Mouse (Mus musculus): Measurements from ENCODE around the gene Adad1. TPM values are rescaled to one million over a fixed set of nuclear protein-coding genes. Genes with fewer than 3 reads are reported as not detected.

Gene Adad1
- polyA plus RNA-seq, 2 experiments = 0.07 TPM; not detected in 1

DNA sequence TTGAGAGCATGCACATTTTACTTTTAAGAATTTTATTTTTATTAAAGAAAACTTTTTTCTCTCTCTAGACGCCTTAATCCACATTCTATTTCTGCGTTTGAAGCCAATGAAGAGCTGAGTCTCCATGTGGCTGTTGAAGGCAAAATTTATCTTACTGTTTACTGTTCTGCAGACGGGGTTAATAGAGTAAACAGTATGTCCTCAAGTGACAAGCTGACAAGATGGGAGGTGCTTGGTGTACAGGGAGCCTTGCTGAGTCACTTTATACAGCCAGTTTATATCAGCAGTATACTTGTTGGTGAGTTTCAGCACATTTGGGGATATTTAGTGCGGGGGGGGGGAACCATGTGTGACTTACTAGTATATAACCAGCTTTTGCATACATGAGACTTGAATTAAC lies 21.5 kb downstream of the Adad1 start:
- Histone ChIP-seq H3K27me3 (ENCODE audit: control insufficient read depth, insufficient read depth, low read length) (no peaks in the 10 kb centered on the region), H3K9ac (replicated peaks) (no peak overlapping the region), H3K9me3 (ENCODE audit: control insufficient read depth, low read length) (no peaks in the 10 kb centered on the region), H3K4me3 (ENCODE audit: insufficient read depth in 1 of 2, low read depth in 2 of 2, low read length in 2 of 2) (no peak overlapping the region), H3K4me2 (ENCODE audit: low read depth) (no peak overlapping the region), H3K27ac (no peak overlapping the region), H3K4me1 (replicated peaks; ENCODE audit: control insufficient read depth in 2 of 2, insufficient read depth in 2 of 2, low read length in 1 of 2) (no peaks in the 10 kb centered on the region), H3K36me3 (replicated peaks; ENCODE audit: control insufficient read depth, insufficient read depth, low read depth) (no peaks in the 10 kb centered on the region)
- 48% methylated on average over 4 of the region's 4 CpGs for WGBS (ENCODE audit: insufficient replicate concordance)
- ATAC-seq (ENCODE audit: insufficient read depth) = no peak
- TF ChIP-seq EP300 (IDR thresholded peaks at IDR 0.05; ENCODE audit: low read depth) (no peak), CTCF (IDR thresholded peaks at IDR 0.05; ENCODE audit: low read depth) (no peak)
- no peak for DNase-seq (ENCODE audit: low read depth in 3 of 3, low spot score in 3 of 3)

DNA sequence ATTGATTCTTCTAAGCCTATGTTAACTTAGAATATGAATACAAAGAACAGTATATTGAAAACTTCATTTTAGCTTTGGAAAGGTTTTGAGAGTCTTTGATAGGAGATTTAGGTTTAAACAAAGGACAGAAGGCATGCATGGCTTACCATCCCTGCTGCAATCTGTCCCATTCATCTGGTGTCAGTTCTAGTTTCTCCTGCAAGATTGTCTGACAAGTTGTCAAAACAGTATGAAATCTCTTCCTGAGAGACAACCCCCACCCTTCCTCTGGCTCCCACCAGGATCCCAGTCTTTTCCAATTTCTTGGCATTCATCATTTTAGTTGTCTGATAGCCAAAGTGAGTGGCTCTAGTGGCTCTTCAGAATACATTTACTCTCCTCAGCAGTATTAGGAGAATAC lies 27.4 kb downstream of the Adad1 start:
- H3K4me3 ChIP-seq (ENCODE audit: insufficient read depth in 1 of 2, low read depth in 2 of 2, low read length in 2 of 2) = no peak overlapping the region
- no peak overlapping the region for H3K4me2 ChIP-seq (ENCODE audit: low read depth)
- H3K36me3 ChIP-seq (replicated peaks; ENCODE audit: control insufficient read depth, insufficient read depth, low read depth) = no peaks in the 10 kb centered on the region
- no peak for TF ChIP-seq CTCF (IDR thresholded peaks at IDR 0.05; ENCODE audit: low read depth)
- no peak for TF ChIP-seq EP300 (IDR thresholded peaks at IDR 0.05; ENCODE audit: low read depth)
- no peak overlapping the region for H3K9ac ChIP-seq (replicated peaks)
- no peaks in the 10 kb centered on the region for H3K9me3 ChIP-seq (ENCODE audit: control insufficient read depth, low read length)
- no peaks in the 10 kb centered on the region for H3K27me3 ChIP-seq (ENCODE audit: control insufficient read depth, insufficient read depth, low read length)
- H3K27ac ChIP-seq = no peak overlapping the region
- DNase-seq (ENCODE audit: low read depth in 3 of 3, low spot score in 3 of 3) (no peak), ATAC-seq (ENCODE audit: insufficient read depth) (no peak)
- H3K4me1 ChIP-seq (replicated peaks; ENCODE audit: control insufficient read depth in 2 of 2, insufficient read depth in 2 of 2, low read length in 1 of 2) = no peaks in the 10 kb centered on the region

DNA sequence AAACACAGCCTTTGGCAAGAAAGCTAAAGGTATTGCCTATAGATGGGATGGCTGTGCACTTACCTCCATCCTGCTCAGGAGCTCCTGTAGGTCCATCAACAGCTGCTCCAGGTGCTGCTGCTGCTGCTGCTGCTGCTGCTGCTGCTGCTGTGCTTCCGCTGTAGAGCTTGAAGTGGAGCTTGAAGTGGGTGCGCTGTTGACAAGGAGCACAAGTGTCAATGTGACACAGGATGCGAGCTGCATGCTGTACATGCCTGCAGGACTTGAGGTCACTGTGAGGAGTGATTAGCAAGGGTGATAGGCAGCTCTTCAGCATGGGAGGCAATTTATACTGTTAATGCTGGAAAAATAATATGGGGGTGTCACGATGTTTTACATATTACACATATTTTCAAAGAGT lies 62.3 kb downstream of the Adad1 start, which contains the start of gene Il2:
Il2 (minus strand) TSS at position 305 of the 400 bp plus-strand sequence.
- TF ChIP-seq CTCF (IDR thresholded peaks at IDR 0.05; ENCODE audit: low read depth) (no peak), EP300 (IDR thresholded peaks at IDR 0.05; ENCODE audit: low read depth) (no peak)
- DNase-seq (ENCODE audit: low read depth in 3 of 3, low spot score in 3 of 3) (no peak), ATAC-seq (ENCODE audit: insufficient read depth) (no peak)
- no peak within 1 kb of the TSS for H3K27ac ChIP-seq
- H3K4me3 ChIP-seq (ENCODE audit: insufficient read depth in 1 of 2, low read depth in 2 of 2, low read length in 2 of 2) = no peak within 1 kb of the TSS
- H3K4me2 ChIP-seq (ENCODE audit: low read depth) = no peak within 1 kb of the TSS
- no peaks in the 10 kb centered on the region for H3K27me3 ChIP-seq (ENCODE audit: control insufficient read depth, insufficient read depth, low read length)
- 53% methylated on average over 4 of the region's 4 CpGs for WGBS (ENCODE audit: insufficient replicate concordance)
- no peak within 1 kb of the TSS for H3K9ac ChIP-seq (replicated peaks)
- no peaks in the 10 kb centered on the region for H3K4me1 ChIP-seq (replicated peaks; ENCODE audit: control insufficient read depth in 2 of 2, insufficient read depth in 2 of 2, low read length in 1 of 2)
- no peaks in the 10 kb centered on the region for H3K9me3 ChIP-seq (ENCODE audit: control insufficient read depth, low read length)
- no peaks in the 10 kb centered on the region for H3K36me3 ChIP-seq (replicated peaks; ENCODE audit: control insufficient read depth, insufficient read depth, low read depth)

DNA sequence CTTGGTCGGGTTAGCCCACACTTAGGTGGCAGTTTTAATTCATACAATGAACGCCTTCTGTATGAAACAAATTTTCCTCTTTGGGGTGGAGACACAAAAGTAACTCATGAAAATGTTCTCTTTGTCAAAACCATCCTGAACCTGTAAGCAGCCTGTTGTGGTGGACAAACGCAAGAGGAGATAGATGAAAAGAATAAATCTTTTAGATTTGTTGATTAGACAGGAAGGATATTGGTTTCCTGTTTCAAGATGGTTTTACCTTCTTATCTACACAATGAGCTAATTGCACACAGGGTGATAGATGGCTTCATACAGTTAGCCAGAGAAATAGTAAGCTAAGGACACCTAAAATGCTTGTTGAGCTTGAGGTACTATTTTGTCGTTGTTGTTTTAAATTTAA lies 62.8 kb downstream of the Adad1 start:
- no peak overlapping the region for H3K27ac ChIP-seq
- no peak for ATAC-seq (ENCODE audit: insufficient read depth)

GRCm38 (mm10) chr3:37128269-37128668 lies 64.9 kb downstream of the Adad1 start:
- no peaks in the 10 kb centered on the region for H3K27me3 ChIP-seq (ENCODE audit: control insufficient read depth, insufficient read depth, low read length)
- H3K27ac ChIP-seq = no peak overlapping the region
- H3K4me2 ChIP-seq (ENCODE audit: low read depth) = no peak overlapping the region
- no peaks in the 10 kb centered on the region for H3K9me3 ChIP-seq (ENCODE audit: control insufficient read depth, low read length)
- 39% methylated on average over 4 of the region's 4 CpGs for WGBS (ENCODE audit: insufficient replicate concordance)
- H3K9ac ChIP-seq (replicated peaks) = no peak overlapping the region
- H3K4me1 ChIP-seq (replicated peaks; ENCODE audit: control insufficient read depth in 2 of 2, insufficient read depth in 2 of 2, low read length in 1 of 2) = no peaks in the 10 kb centered on the region
- DNase-seq (ENCODE audit: low read depth in 3 of 3, low spot score in 3 of 3) = peak in 1 of 3 experiments; percentile 6
- no peak overlapping the region for H3K4me3 ChIP-seq (ENCODE audit: insufficient read depth in 1 of 2, low read depth in 2 of 2, low read length in 2 of 2)
- TF ChIP-seq EP300 (IDR thresholded peaks at IDR 0.05; ENCODE audit: low read depth) (no peak), CTCF (IDR thresholded peaks at IDR 0.05; ENCODE audit: low read depth) (no peak)
- H3K36me3 ChIP-seq (replicated peaks; ENCODE audit: control insufficient read depth, insufficient read depth, low read depth) = no peaks in the 10 kb centered on the region
- ATAC-seq (ENCODE audit: insufficient read depth) = no peak

More for the DNA sequence above, 62.8 kb downstream of the Adad1 start:
- Histone ChIP-seq H3K36me3 (replicated peaks; ENCODE audit: control insufficient read depth, insufficient read depth, low read depth) (no peaks in the 10 kb centered on the region), H3K4me2 (ENCODE audit: low read depth) (no peak overlapping the region), H3K27me3 (ENCODE audit: control insufficient read depth, insufficient read depth, low read length) (no peaks in the 10 kb centered on the region), H3K4me3 (ENCODE audit: insufficient read depth in 1 of 2, low read depth in 2 of 2, low read length in 2 of 2) (no peak overlapping the region), H3K9ac (replicated peaks) (no peak overlapping the region), H3K9me3 (ENCODE audit: control insufficient read depth, low read length) (no peaks in the 10 kb centered on the region), H3K4me1 (replicated peaks; ENCODE audit: control insufficient read depth in 2 of 2, insufficient read depth in 2 of 2, low read length in 1 of 2) (no peaks in the 10 kb centered on the region)
- TF ChIP-seq EP300 (IDR thresholded peaks at IDR 0.05; ENCODE audit: low read depth) (no peak), CTCF (IDR thresholded peaks at IDR 0.05; ENCODE audit: low read depth) (no peak)
- DNase-seq (ENCODE audit: low read depth in 3 of 3, low spot score in 3 of 3) = no peak
- 31% methylated on average over 4 of the region's 4 CpGs for WGBS (ENCODE audit: insufficient replicate concordance)
